Mouse (Mus musculus) megakaryocyte, embryonic 14.5 days (primary cell): ENCODE measurements around the gene Pdik1l.

Experiments used
- FLI1 ChIP-seq: IDR thresholded peaks from 2 replicates; pipeline ENCODE4 v1.6.1; 2012; ENCODE audit warnings: low read length, inconsistent platforms, mixed read lengths
- GATA1 ChIP-seq: IDR thresholded peaks from 3 replicates; pipeline ENCODE4 v1.6.1; 2012; ENCODE audit warnings: mixed read lengths, low read length, inconsistent platforms, borderline replicate concordance

DNA sequence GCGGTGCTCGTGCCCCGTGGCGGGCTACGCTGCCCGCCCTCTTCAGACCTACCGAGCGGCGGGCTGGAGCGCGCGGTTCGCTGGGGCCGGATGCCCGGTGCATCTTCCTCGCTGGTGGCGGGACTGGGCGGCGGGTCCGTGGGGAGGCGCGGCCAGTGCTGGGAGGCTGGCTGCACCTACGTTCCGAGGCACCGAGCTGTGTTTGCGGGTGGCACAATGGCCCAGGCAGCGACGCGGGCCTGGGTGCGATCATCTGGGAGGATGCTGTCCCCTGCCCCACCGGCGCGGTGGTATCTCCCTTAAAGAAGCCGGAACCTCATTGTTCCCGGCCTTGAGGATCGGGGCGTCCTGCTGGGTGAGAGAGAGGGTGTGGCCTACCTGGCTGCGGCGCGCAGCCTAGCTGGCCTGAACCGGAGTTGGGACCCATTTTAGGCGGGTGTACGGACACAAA, at the start of gene Pdik1l:
- TF ChIP-seq GATA1 (no peak), FLI1 (no peak)
